Mouse (Mus musculus): Measurements from ENCODE around the gene Dazap1.

Dazap1 gene

GRCm38 (mm10) chr10:80248971-80249640 is 12.2 kb upstream of the Dazap1 start, which contains the start of gene Ndufs7:
Gene Ndufs7 (plus strand): TSS chr10:80249121.
- DNase-seq (ENCODE audit: low spot score), result peak; percentile 75

GRCm38 (mm10) chr10:80250059-80250458 is 11.2 kb upstream of the Dazap1 start:
- DNase-seq (ENCODE audit: low spot score), result no peak

- no peak for DNase-seq (ENCODE audit: low spot score)
Observed at GRCm38 (mm10) chr10:80250573-80250972, 10.7 kb upstream of the Dazap1 start.

GRCm38 (mm10) chr10:80252011-80252410 is 9.3 kb upstream of the Dazap1 start:
- DNase-seq (ENCODE audit: low spot score), result no peak

GRCm38 (mm10) chr10:80252493-80253274 is 8.6 kb upstream of the Dazap1 start:
- DNase-seq (ENCODE audit: low spot score), result no peak

GRCm38 (mm10) chr10:80253551-80253950 is 7.7 kb upstream of the Dazap1 start:
- DNase-seq (ENCODE audit: low spot score), result no peak

- DNase-seq (ENCODE audit: low spot score), result no peak
Observed at GRCm38 (mm10) chr10:80254331-80255297, 6.7 kb upstream of the Dazap1 start.

GRCm38 (mm10) chr10:80255881-80256535 is 5.3 kb upstream of the Dazap1 start:
- no peak for DNase-seq (ENCODE audit: low spot score)

GRCm38 (mm10) chr10:80257936-80258335 is 3.4 kb upstream of the Dazap1 start:
- DNase-seq (ENCODE audit: low spot score), result no peak

GRCm38 (mm10) chr10:80258752-80259462 is 2.4 kb upstream of the Dazap1 start:
- DNase-seq (ENCODE audit: low spot score), result no peak

GRCm38 (mm10) chr10:80259463-80259805 is 1.9 kb upstream of the Dazap1 start:
- no peak for DNase-seq (ENCODE audit: low spot score)

GRCm38 (mm10) chr10:80259861-80260641 is 1.2 kb upstream of the Dazap1 start:
- DNase-seq (ENCODE audit: low spot score), result no peak

GRCm38 (mm10) chr10:80261585-80261968 is 291 bp downstream of the Dazap1 start:
- peak; percentile 91 for DNase-seq (ENCODE audit: low spot score)

- DNase-seq (ENCODE audit: low spot score), result no peak
Observed at GRCm38 (mm10) chr10:80262169-80262568, 883 bp downstream of the Dazap1 start.

GRCm38 (mm10) chr10:80262776-80263365 is 1.6 kb downstream of the Dazap1 start:
- no peak for DNase-seq (ENCODE audit: low spot score)

- peak; percentile 96 for DNase-seq (ENCODE audit: low spot score)
Observed at GRCm38 (mm10) chr10:80264341-80265148, 3.3 kb downstream of the Dazap1 start.

- no peak for DNase-seq (ENCODE audit: low spot score)
Observed at GRCm38 (mm10) chr10:80265149-80265486, 3.8 kb downstream of the Dazap1 start.

- no peak for DNase-seq (ENCODE audit: low spot score)
Observed at GRCm38 (mm10) chr10:80270099-80270498, 8.8 kb downstream of the Dazap1 start.

GRCm38 (mm10) chr10:80270734-80271181 is 9.5 kb downstream of the Dazap1 start:
- no peak for DNase-seq (ENCODE audit: low spot score)
